Mouse (Mus musculus) CH12.LX (cell line): ENCODE measurements around the gene 4933428G20Rik. TPM values are rescaled to one million over a fixed set of nuclear protein-coding genes. Genes with fewer than 3 reads are reported as not detected.

Experiments
- DNase-seq: peaks from one replicate; pipeline ENCODE4 v3.0.0-alpha.2; 2013; ENCODE audit errors: extremely low read depth
- H3K27ac ChIP-seq: 2 replicates; pipeline ENCODE4 v1.5.1; 2012; ENCODE audit warnings: low read depth, mild to moderate bottlenecking, control low read depth, moderate library complexity; ENCODE audit not compliant: insufficient read depth
- H3K27me3 ChIP-seq: replicated peaks from 2 replicates; pipeline ENCODE3; 2012; ENCODE audit warnings: inconsistent platforms
- H3K36me3 ChIP-seq, 2 experiments: replicated peaks in 1 of 2; 2 replicates each; pipeline versions ENCODE3 to v1.6.1; 2012; ENCODE audit warnings: inconsistent platforms in 1 of 2, low read length in 1 of 2, mild to moderate bottlenecking in 1 of 2, mixed read lengths in 1 of 2, moderate library complexity in 1 of 2; ENCODE audit not compliant: control insufficient read depth in 1 of 2, insufficient read depth in 1 of 2
- H3K4me1 ChIP-seq, 2 experiments: 2 replicates each; pipeline ENCODE4 v1.6.1; 2012; ENCODE audit warnings: inconsistent platforms in 1 of 2, moderate library complexity in 1 of 2; ENCODE audit not compliant: insufficient read depth in 2 of 2, control insufficient read depth in 1 of 2
- H3K4me2 ChIP-seq: 2 replicates; pipeline ENCODE4 v1.6.1; 2012; ENCODE audit warnings: low read depth, mild to moderate bottlenecking, control low read depth; ENCODE audit not compliant: poor library complexity, insufficient read depth, severe bottlenecking
- H3K4me3 ChIP-seq, 3 experiments: fragments of 150-350 bp in 1 of 3; sonication (generic) in 1 of 3; replicated peaks in 1 of 3; 2 replicates each; pipeline versions ENCODE3 to v1.5.1; 2011 to 2012; ENCODE audit warnings: low read depth in 2 of 3, low read length in 2 of 3, mild to moderate bottlenecking in 2 of 3, moderate library complexity in 2 of 3, control low read depth in 1 of 3, improper control_type of control experiment in 1 of 3, inconsistent platforms in 1 of 3, mixed read lengths in 1 of 3; ENCODE audit not compliant: poor library complexity in 1 of 3
- H3K79me2 ChIP-seq: replicated peaks from 2 replicates; pipeline ENCODE4 v1.6.1; 2012; ENCODE audit warnings: mild to moderate bottlenecking, moderate library complexity; ENCODE audit not compliant: control insufficient read depth, poor library complexity, insufficient read depth, severe bottlenecking; ENCODE audit errors: extremely low read depth
- H3K9ac ChIP-seq: 2 replicates; pipeline ENCODE4 v1.6.1; 2012; ENCODE audit warnings: low read depth, mild to moderate bottlenecking, control low read depth, moderate library complexity; ENCODE audit not compliant: insufficient read depth
- H3K9me3 ChIP-seq: replicated peaks from 2 replicates; pipeline ENCODE3; 2012; ENCODE audit warnings: low read length, inconsistent platforms, mixed read lengths
- CHD1 ChIP-seq: IDR thresholded peaks from 2 replicates; pipeline ENCODE4 v1.6.1; 2012; ENCODE audit warnings: low read depth, low read length, improper control_type of control experiment, inconsistent platforms
- CHD2 ChIP-seq: IDR thresholded peaks from 2 replicates; pipeline ENCODE4 v1.6.1; 2011; ENCODE audit warnings: low read length, improper control_type of control experiment
- ELF1 ChIP-seq: IDR thresholded peaks from 2 replicates; pipeline ENCODE4 v1.6.1; 2014; ENCODE audit warnings: low read depth, mild to moderate bottlenecking, inconsistent platforms, low read length, improper control_type of control experiment
- ETS1 ChIP-seq: conservative IDR thresholded peaks from 2 replicates; pipeline ENCODE4 v1.6.1; 2012; ENCODE audit warnings: low read depth, mild to moderate bottlenecking, inconsistent platforms, low read length, improper control_type of control experiment, moderate library complexity
- HCFC1 ChIP-seq: IDR thresholded peaks from 2 replicates; pipeline ENCODE4 v1.6.1; 2012; ENCODE audit warnings: low read depth, mild to moderate bottlenecking, inconsistent platforms, low read length, improper control_type of control experiment
- KAT2A ChIP-seq: IDR thresholded peaks from 2 replicates; pipeline ENCODE4 v1.6.1; 2012; ENCODE audit warnings: low read length, improper control_type of control experiment, inconsistent platforms; ENCODE audit not compliant: insufficient replicate concordance
- MEF2A ChIP-seq: IDR thresholded peaks from 2 replicates; pipeline ENCODE4 v1.6.1; 2014; ENCODE audit warnings: low read depth, mild to moderate bottlenecking, inconsistent platforms, low read length, improper control_type of control experiment, borderline replicate concordance
- NRF1 ChIP-seq: IDR thresholded peaks from 2 replicates; pipeline ENCODE4 v1.6.1; 2014; ENCODE audit warnings: low read depth, mild to moderate bottlenecking, inconsistent platforms, low read length, improper control_type of control experiment, moderate library complexity
- POLR2A ChIP-seq: IDR thresholded peaks from 2 replicates; pipeline ENCODE4 v1.6.1; 2011; ENCODE audit warnings: low read depth, mild to moderate bottlenecking, improper control_type of control experiment, low read length
- RAD21 ChIP-seq: IDR thresholded peaks from 2 replicates; pipeline ENCODE4 v1.6.1; 2011; ENCODE audit warnings: low read depth, mild to moderate bottlenecking, low read length, improper control_type of control experiment, moderate library complexity
- SIN3A ChIP-seq: IDR thresholded peaks from 2 replicates; pipeline ENCODE4 v1.6.1; 2012; ENCODE audit warnings: low read length, improper control_type of control experiment, inconsistent platforms
- TBP ChIP-seq: conservative IDR thresholded peaks from 2 replicates; pipeline ENCODE4 v1.6.1; 2011; ENCODE audit warnings: low read depth, low read length, improper control_type of control experiment
- UBTF ChIP-seq: IDR thresholded peaks from 2 replicates; pipeline ENCODE4 v1.6.1; 2012; ENCODE audit warnings: low read depth, mild to moderate bottlenecking, inconsistent platforms, low read length, improper control_type of control experiment, moderate library complexity
- USF2 ChIP-seq: conservative IDR thresholded peaks from 2 replicates; pipeline ENCODE4 v1.6.1; 2011; ENCODE audit warnings: low read depth, low read length, improper control_type of control experiment
- ZMIZ1 ChIP-seq: IDR thresholded peaks from 2 replicates; pipeline ENCODE4 v1.6.1; 2012; ENCODE audit warnings: low read depth, mild to moderate bottlenecking, inconsistent platforms, low read length, improper control_type of control experiment
- dilution Hi-C: fragments of 300-500 bp; cut with MboI; formaldehyde crosslinking; loops from 2 replicates; pipeline ENCODE4 v1.14.3; 2020; ENCODE audit warnings: low sequenced_read_pairs; ENCODE audit not compliant: extremely low pct_unique_long_range_greater_than_20kb, extremely low pct_ligation_motif_present
- in situ Hi-C: fragments of 300-500 bp; cut with MboI; formaldehyde crosslinking; loops from 3 replicates; pipeline ENCODE4 v1.14.3; 2019; ENCODE audit warnings: low sequenced_read_pairs, low pct_ligation_motif_present, low pct_unique_long_range_greater_than_20kb, mixed read lengths
- polyA plus RNA-seq: library from polyadenylated mRNA; unstranded; fragments of >175 nt; gene quantifications from 2 replicates; pipeline ENCODE4 v1.2.1, GENCODE M21; 2012; ENCODE audit warnings: low read depth; ENCODE audit not compliant: insufficient read length
- total RNA-seq, 2 experiments: library from RNA; depleted of rRNA; stranded (reverse); fragments of 300-350 nt in 1 of 2; fragments of >200 nt in 1 of 2; gene quantifications; 2 replicates each; pipeline ENCODE4 v1.2.3; 2012 to 2014

4933428G20Rik gene
- total and polyA plus RNA-seq, 3 experiments = 0.17 to 0.50 TPM; not detected in 1

DNA sequence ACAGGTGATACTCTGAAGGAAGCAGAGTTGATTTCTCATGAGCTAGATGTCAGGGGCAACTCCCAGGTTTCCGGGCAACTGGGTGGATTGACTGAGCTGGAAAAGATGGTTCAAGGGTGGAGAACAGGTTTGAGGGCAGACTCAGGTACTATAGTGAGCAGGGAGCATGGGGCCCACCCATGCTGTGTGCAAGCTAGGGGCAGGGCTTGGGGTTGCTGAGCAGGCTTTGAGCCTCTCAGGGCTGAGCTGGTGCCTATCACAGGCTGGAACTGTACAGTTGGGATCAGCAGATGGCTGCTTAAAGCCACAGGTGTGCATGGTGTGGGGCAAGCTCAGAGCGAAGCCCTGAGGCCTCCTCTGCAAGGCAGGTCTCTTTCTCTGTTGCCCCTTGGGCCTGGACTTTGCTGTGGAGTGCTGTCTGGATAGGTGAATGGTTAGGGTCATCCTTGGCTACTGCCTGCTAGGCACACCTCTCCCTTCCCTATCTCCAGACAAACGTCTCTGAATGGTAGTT lies 38.8 kb downstream of the 4933428G20Rik start:
- TF ChIP-seq USF2 = no peak
- in situ Hi-C loops = no loop called here
- no peak overlapping the region for H3K9ac ChIP-seq
- no peak overlapping the region for H3K4me2 ChIP-seq
- no peaks in the 10 kb centered on the region for H3K79me2 ChIP-seq
- no peak overlapping the region for H3K27ac ChIP-seq
- dilution Hi-C loops = no loop called here
- H3K9me3 ChIP-seq = no peaks in the 10 kb centered on the region
- no peak overlapping the region for H3K4me3 ChIP-seq
- no peak for DNase-seq
- H3K36me3 ChIP-seq = peaks cover 18 to 84% of the 10 kb centered on the region in 2 experiments
- peaks cover 0 to 9% of the 10 kb centered on the region in 2 experiments; a peak in 2 of 4 replicates for H3K4me1 ChIP-seq
- H3K27me3 ChIP-seq = no peaks in the 10 kb centered on the region

DNA sequence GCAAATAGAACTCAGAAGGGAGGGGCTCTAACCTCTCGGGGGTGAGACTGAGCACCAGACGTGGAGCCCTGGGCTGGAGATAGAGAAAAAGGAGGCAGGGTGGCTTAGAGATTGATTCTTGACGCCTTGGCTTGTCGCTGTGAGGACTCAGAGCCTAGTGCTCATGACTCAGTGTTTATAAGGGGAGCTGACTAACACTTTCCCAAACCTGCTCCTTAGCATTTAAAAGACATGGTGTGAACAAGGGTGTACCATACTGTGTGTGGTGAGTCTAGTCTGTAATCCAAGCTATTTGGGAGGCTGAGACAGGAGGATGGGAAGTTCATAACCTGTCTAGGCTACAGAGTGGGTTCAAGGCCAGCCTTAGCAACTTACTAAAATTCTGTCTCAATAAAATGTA lies 43.0 kb downstream of the 4933428G20Rik start:
- H3K27ac ChIP-seq = no peak overlapping the region
- in situ Hi-C loops (no loop called here), dilution Hi-C loops (no loop called here)
- H3K4me2 ChIP-seq = no peak overlapping the region
- TF ChIP-seq RAD21 (no peak), CHD1 (no peak), MEF2A (no peak), UBTF (no peak), POLR2A (no peak), KAT2A (no peak), SIN3A (no peak), ELF1 (no peak), CHD2 (no peak), TBP (no peak), ETS1 (no peak), ZMIZ1 (no peak), NRF1 (no peak), HCFC1 (no peak)
- no peak overlapping the region for H3K9ac ChIP-seq
- DNase-seq = no peak
- no peaks in the 10 kb centered on the region for H3K27me3 ChIP-seq
- no peaks in the 10 kb centered on the region for H3K79me2 ChIP-seq
- no peak overlapping the region for H3K4me3 ChIP-seq
- H3K4me1 ChIP-seq = peaks cover 0 to 13% of the 10 kb centered on the region in 2 experiments; a peak in 2 of 4 replicates
- no peaks in the 10 kb centered on the region for H3K9me3 ChIP-seq
- H3K36me3 ChIP-seq = peaks cover 22 to 80% of the 10 kb centered on the region in 2 experiments
